Mouse (Mus musculus) CH12.LX (cell line): Measurements from ENCODE around the gene Acbd4.

Experiments used
- CTCF ChIP-seq, 2 experiments: IDR thresholded peaks in 1 of 2; conservative IDR thresholded peaks in 1 of 2; 2 replicates each; pipeline ENCODE4 v1.5.1; 2011 to 2012; ENCODE audit warnings: low read depth in 2 of 2, low read length in 2 of 2, improper control_type of control experiment in 1 of 2, inconsistent platforms in 1 of 2, mild to moderate bottlenecking in 1 of 2, moderate library complexity in 1 of 2
- EP300 ChIP-seq: IDR thresholded peaks from 2 replicates; pipeline ENCODE4 v1.6.1; 2011; ENCODE audit warnings: low read length, improper control_type of control experiment
- MAFK ChIP-seq: IDR thresholded peaks from 2 replicates; pipeline ENCODE4 v1.6.1; 2011; ENCODE audit warnings: low read length, improper control_type of control experiment; ENCODE audit not compliant: insufficient replicate concordance
- MYC ChIP-seq: IDR thresholded peaks from 2 replicates; pipeline ENCODE4 v1.6.1; 2011; ENCODE audit warnings: low read depth, mild to moderate bottlenecking, improper control_type of control experiment, low read length
- POLR2A ChIP-seq: IDR thresholded peaks from 2 replicates; pipeline ENCODE4 v1.6.1; 2011; ENCODE audit warnings: low read depth, mild to moderate bottlenecking, improper control_type of control experiment, low read length
- POLR2AphosphoS2 ChIP-seq: IDR thresholded peaks from 2 replicates; pipeline ENCODE4 v1.6.1; 2011; ENCODE audit warnings: low read depth, low read length, improper control_type of control experiment
- RAD21 ChIP-seq: IDR thresholded peaks from 2 replicates; pipeline ENCODE4 v1.6.1; 2011; ENCODE audit warnings: low read depth, mild to moderate bottlenecking, low read length, improper control_type of control experiment, moderate library complexity
- TCF12 ChIP-seq: IDR thresholded peaks from 2 replicates; pipeline ENCODE4 v1.6.1; 2014; ENCODE audit warnings: low read depth, mild to moderate bottlenecking, inconsistent platforms, low read length, improper control_type of control experiment
- UBTF ChIP-seq: IDR thresholded peaks from 2 replicates; pipeline ENCODE4 v1.6.1; 2012; ENCODE audit warnings: low read depth, mild to moderate bottlenecking, inconsistent platforms, low read length, improper control_type of control experiment, moderate library complexity
- ZMIZ1 ChIP-seq: IDR thresholded peaks from 2 replicates; pipeline ENCODE4 v1.6.1; 2012; ENCODE audit warnings: low read depth, mild to moderate bottlenecking, inconsistent platforms, low read length, improper control_type of control experiment

- TF ChIP-seq POLR2AphosphoS2 (no peak), CTCF (conservative IDR thresholded peaks at IDR 0.05 in 1 of 2, IDR thresholded peaks at IDR 0.05 in 1 of 2; ENCODE audit: low read depth in 2 of 2, low read length in 2 of 2) (no peak), POLR2A (no peak), ZMIZ1 (no peak), EP300 (no peak), UBTF (no peak), TCF12 (no peak), MAFK (no peak), MYC (no peak), RAD21 (no peak)
Observed at GRCm38 (mm10) chr11:103052078-103052477, 49.4 kb upstream of the Acbd4 start.
